Mouse (Mus musculus) cerebellum, adult 2 months (tissue): ENCODE results near the gene Kat8. TPM values are rescaled to one million over a fixed set of nuclear protein-coding genes. Genes with fewer than 3 reads are reported as not detected.
A peak's percentile ranks its signal among the peaks of the same experiment; 100 is the strongest.

Experiments used
- DNase-seq, 2 experiments: peaks; one replicate each; pipeline ENCODE4 v3.0.0; 2021
- H3K27ac ChIP-seq: fragments of 200-500 bp; 2 replicates; pipeline ENCODE4 v1.5.1; 2012; ENCODE audit warnings: low read length, control low read depth, inconsistent platforms; ENCODE audit not compliant: insufficient read depth
- H3K27me3 ChIP-seq: fragments of 200-500 bp; 2 replicates; pipeline ENCODE4 v1.6.1; 2012; ENCODE audit warnings: inconsistent platforms, mild to moderate bottlenecking, low read length, moderate library complexity; ENCODE audit not compliant: control insufficient read depth, insufficient read depth
- H3K4me1 ChIP-seq: fragments of 200-500 bp; 2 replicates; pipeline ENCODE4 v1.6.1; 2011; ENCODE audit warnings: low read length; ENCODE audit not compliant: control insufficient read depth, insufficient read depth
- H3K4me3 ChIP-seq: fragments of 200-500 bp; replicated peaks from 2 replicates; pipeline ENCODE3; 2011; ENCODE audit warnings: mild to moderate bottlenecking, low read depth, low read length, control low read depth; ENCODE audit not compliant: insufficient read depth
- CTCF ChIP-seq: fragments of 200-500 bp; IDR thresholded peaks from 2 replicates; pipeline ENCODE4 v1.5.1; 2011; ENCODE audit warnings: low read depth, mild to moderate bottlenecking, control low read depth, low read length, moderate library complexity, borderline replicate concordance; ENCODE audit not compliant: insufficient read depth
- POLR2A ChIP-seq: fragments of 200-500 bp; IDR thresholded peaks from 2 replicates; pipeline ENCODE4 v1.6.1; 2011; ENCODE audit warnings: low read length, control low read depth, borderline replicate concordance; ENCODE audit not compliant: insufficient read depth
- WGBS: fragments of 180-500 bp; shearing (Covaris S2); methylation state at CpG from one replicate; pipeline ENCODE4 v1.1.7; 2018; 5-methylcytosine and 5-hydroxymethylcytosine counted together
- polyA plus RNA-seq: library from polyadenylated mRNA; depleted of rRNA; stranded (reverse); fragments of >200 nt; gene quantifications from 2 replicates; pipeline ENCODE4 v1.2.3, GENCODE M21; 2012

The Kat8 gene
- polyA plus RNA-seq, 1 experiment = 49.1 TPM

DNA sequence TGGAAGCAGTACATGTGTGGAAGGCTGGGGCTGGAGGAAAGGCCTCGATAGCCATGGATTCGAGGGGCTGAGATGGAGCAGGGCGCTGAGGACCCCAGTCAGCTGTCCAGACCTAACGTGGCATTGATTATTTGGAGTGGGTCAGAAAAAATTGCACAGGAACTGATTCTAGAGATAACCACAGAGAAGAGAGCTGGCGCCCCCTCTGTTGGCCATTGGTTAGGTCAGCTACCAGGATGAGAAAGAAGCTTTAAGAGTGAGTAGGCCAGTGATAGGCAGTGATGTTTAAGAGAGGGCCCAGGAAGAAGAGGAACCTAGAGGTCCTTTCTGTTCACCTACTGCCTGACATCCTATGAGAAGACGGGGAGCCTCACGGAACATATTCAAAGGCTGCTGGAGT, 7.0 kb downstream of the Kat8 start:
- no peak overlapping the region for H3K27ac ChIP-seq
- no peak for DNase-seq
- TF ChIP-seq POLR2A = no peak
- peak; percentile 13; the same call in 1 of the 2 replicates for TF ChIP-seq CTCF
- H3K27me3 ChIP-seq = no peaks in the 10 kb centered on the region
- no peaks in the 10 kb centered on the region for H3K4me1 ChIP-seq
- no peak overlapping the region for H3K4me3 ChIP-seq
- WGBS = 78% methylated on average over 7 of the region's 7 CpGs

DNA sequence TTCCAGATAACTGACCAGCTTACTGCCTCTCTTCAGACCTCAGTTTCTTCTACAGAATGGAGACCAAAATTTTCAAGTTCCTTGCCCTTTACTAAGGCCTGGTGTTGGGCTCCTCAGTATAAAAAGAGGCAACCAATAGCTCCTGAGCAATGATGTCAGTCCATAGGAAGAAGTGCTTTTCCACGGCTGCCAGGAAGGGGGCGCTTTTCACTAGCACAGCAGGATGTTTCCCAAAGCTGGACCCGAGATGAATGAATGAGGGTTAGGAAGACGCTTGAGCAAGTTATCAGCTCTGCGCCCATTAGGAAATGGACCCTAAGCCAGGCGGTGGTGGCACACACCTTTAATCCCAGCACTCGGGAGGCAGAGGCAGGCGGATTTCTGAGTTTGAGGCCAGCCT, 9.2 kb downstream of the Kat8 start:
- H3K4me3 ChIP-seq = no peak overlapping the region
- 59% methylated on average over 8 of the region's 8 CpGs for WGBS
- DNase-seq = no peak
- H3K27ac ChIP-seq = no peak overlapping the region
- no peaks in the 10 kb centered on the region for H3K4me1 ChIP-seq
- H3K27me3 ChIP-seq = no peaks in the 10 kb centered on the region
- TF ChIP-seq POLR2A = no peak
- peak; percentile 39; the same call in 1 of the 2 replicates for TF ChIP-seq CTCF

DNA sequence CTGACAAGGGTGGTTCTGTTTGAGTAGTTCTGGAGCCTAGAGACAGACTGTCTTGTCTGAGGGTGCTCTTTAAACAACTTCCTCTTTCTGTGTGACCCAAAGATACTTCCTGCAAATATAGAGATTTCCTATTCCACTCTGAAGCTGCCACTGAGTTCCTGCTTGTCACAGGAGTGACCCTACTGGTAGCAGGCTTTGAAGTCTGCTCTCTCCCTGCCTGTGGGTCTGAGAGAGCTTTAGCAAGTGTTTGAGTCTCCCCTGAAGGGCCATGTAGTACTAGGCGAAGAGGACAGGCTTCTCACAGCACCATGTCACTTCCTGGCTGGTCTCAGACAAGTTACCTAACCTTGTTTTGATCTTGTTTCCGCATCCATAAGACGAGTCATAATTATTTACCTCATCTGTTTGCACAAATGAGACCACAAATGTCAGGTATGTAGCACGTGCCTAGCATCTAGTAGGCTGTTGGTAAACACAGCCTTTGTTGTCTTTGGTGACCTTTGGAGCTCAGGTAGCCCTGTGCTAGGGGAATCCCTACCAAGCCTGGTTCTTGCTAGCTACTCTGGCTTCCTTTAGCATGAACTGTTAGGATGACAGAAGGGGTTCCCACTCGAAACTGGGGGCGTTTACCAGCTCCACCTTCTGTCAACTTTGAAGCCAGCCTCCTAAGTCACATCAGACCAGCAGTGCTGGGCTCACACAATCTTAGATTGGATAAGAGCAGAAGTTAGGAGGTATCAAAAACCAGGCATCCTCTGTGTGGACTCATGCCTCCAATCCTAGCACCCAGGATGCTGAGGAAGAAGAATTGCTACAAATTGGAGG, 10.3 kb downstream of the Kat8 start:
- H3K4me3 ChIP-seq = no peak overlapping the region
- H3K27me3 ChIP-seq = no peaks in the 10 kb centered on the region
- no peak for TF ChIP-seq POLR2A
- WGBS = 75% methylated on average over 6 of the region's 6 CpGs
- DNase-seq = no peak
- no peak overlapping the region for H3K27ac ChIP-seq
- no peaks in the 10 kb centered on the region for H3K4me1 ChIP-seq

DNA sequence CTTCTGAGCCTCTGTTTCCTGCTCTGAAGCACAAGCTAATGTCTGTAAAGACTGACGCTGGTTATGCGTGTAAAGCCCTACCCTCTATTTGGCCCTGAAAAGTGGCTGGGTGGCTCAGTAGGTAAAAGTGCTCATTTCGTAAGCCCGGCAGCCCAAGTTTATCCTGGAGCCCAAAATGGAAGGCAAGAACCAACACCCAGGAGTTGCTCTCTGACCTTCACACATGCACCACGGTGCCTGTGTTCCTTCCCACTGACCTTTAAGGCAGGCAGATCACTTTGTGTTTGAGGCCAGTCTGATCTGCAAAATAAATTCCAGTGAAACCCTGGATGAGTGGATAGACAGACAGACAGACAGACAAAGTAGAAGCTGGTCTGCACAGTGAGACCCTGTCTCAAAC, 11.4 kb downstream of the Kat8 start:
- H3K27ac ChIP-seq = no peak overlapping the region
- TF ChIP-seq POLR2A (no peak), CTCF (no peak)
- WGBS = 87% methylated on average over 5 of the region's 5 CpGs
- no peak overlapping the region for H3K4me3 ChIP-seq
- DNase-seq = no peak
- H3K27me3 ChIP-seq = no peaks in the 10 kb centered on the region
- no peaks in the 10 kb centered on the region for H3K4me1 ChIP-seq

DNA sequence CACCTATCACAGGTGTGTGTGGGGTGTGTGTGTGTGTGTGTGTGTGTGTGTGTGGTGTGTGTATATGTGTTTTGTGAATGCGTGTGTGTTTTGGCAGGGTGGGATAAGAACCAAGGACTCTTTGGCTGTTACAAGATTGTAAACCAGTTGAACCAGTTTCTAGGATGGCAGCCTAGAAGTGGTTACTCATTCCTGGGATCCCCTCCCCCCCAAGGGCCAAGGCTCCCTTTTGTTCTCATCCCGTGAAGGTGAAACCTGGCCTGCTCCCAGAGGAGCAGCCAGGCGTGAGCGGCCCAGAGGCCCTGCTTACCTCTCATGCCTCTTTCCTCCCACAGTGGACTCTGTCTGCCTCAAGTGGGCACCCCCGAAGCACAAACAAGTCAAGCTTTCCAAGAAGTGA, 12.9 kb downstream of the Kat8 start:
- WGBS = 68% methylated on average over 5 of the region's 5 CpGs
- no peaks in the 10 kb centered on the region for H3K4me1 ChIP-seq
- TF ChIP-seq POLR2A = no peak
- no peak for TF ChIP-seq CTCF
- no peak for DNase-seq
- H3K27ac ChIP-seq = no peak overlapping the region
- H3K27me3 ChIP-seq = no peaks in the 10 kb centered on the region
- no peak overlapping the region for H3K4me3 ChIP-seq

DNA sequence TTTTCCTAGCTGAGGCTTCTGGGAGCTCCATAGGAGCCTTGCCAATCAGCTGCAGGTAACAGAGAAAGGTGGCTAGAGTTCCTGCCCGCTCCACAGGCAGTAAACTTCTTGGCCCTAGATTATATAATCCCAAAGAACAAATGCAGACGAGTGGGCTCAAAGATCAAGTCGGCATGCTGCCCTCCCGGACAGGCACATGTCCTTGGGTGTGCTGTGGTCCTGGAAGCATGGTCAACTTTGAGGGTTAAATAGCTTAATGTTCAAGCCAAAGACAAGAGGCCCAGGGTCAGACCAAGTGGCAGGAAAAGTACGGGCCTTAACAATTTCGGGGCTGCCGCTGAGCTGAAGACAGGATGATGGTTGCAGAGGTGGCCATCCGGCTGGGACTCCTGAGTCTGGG, 13.8 kb downstream of the Kat8 start:
- Histone ChIP-seq H3K27ac (no peak overlapping the region), H3K27me3 (no peaks in the 10 kb centered on the region), H3K4me3 (no peak overlapping the region), H3K4me1 (no peaks in the 10 kb centered on the region)
- WGBS = 84% methylated on average over 8 of the region's 8 CpGs
- TF ChIP-seq POLR2A (no peak), CTCF (no peak)
- no peak for DNase-seq

DNA sequence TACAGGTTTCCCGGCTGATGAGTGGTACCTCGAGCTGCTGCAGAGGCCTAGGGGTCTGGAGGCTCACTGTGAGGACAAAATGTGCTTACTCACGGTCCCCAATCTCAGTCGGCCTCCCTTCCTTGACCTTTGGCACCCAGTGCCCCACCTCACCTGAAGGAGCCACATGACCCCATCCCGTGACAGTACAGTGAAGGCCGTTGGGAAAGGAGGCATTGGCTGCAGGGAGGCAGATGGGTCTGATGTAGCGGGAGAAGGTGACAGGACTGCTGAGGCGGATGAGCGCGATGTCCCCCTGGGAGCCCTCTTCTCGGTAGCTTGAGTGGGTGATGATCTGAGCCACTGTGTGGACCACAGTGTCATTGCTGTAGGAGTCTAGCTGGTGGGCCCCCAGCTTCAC, 14.5 kb downstream of the Kat8 start:
- WGBS = 73% methylated on average over 11 of the region's 11 CpGs
- Histone ChIP-seq H3K4me1 (no peaks in the 10 kb centered on the region), H3K4me3 (no peak overlapping the region), H3K27me3 (no peaks in the 10 kb centered on the region), H3K27ac (no peak overlapping the region)
- DNase-seq = no peak
- TF ChIP-seq CTCF (no peak), POLR2A (no peak)

DNA sequence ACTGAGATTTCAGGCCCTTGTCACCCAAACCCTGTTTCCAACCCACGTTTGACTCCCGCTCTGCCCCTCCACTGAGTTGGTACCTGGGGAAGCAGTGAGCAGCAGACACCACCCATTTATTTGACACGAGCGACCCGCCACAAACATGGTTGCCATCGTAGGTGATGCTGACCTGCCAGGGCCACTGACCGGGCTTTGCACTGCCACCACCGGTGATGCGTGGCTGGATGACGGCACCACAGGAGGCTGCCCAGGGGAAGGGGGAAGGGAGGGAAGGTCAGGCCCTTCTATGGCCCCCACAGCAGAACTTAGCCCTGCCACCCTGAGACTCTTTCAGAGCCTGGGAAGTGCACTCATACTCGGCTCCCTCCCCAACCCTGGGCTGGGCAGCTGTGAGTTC, 15.4 kb downstream of the Kat8 start:
- no peak overlapping the region for H3K4me3 ChIP-seq
- DNase-seq = no peak
- no peak overlapping the region for H3K27ac ChIP-seq
- H3K27me3 ChIP-seq = no peaks in the 10 kb centered on the region
- TF ChIP-seq POLR2A (no peak), CTCF (no peak)
- H3K4me1 ChIP-seq = no peaks in the 10 kb centered on the region
- WGBS = 74% methylated on average over 11 of the region's 11 CpGs
